Comparison of ENCODE assay signal across 22 mouse cellular contexts in the genomic region with DNA sequence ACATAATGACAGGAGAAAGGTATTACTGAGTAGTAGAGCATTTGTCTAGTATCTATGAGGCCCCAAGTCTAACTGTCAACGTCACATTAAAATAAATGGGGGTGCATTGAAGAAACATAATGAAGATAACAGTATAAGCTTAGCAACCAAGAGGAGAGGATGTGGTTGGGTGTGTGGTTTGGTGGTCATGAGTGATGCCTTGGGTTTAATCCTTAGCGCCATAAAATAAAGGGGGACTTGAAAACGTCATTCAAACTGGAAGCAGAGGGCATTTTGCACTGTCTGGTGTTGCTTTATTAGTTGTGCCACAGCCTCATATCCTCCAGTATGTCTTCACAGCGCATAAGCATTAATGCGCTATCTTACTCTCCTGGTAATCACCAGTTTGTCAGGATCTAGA. TPM values are rescaled to one million over a fixed set of nuclear protein-coding genes. Genes with fewer than 3 reads are reported as not detected.
A peak's percentile ranks its signal among the peaks of the same experiment; 100 is the strongest.
DNase-seq lines count a peak whose midpoint lies in the region; ATAC-seq and TF ChIP-seq lines count a peak whose summit lies in the region.
"Had no signal": no experiment of that assay in that cellular context is flagged by ENCODE, and none has a peak within 500 bp of the region (broad histone marks: within the 10 kb centered on the region; RNA-seq: fewer than 3 reads in every experiment).

No protein-coding gene starts in this region.

- DNase-seq in thymus, adult 2 months, result peak; percentile 6
- DNase-seq in thymus, postnatal 36 days, result no peak
- DNase-seq in CD4-positive, CD25-positive, alpha-beta regulatory T cell, adult 2 months (ENCODE audit: low read depth, low spot score), result peak; percentile 33
- peak; percentile 19 for DNase-seq in naive thymus-derived CD4-positive, alpha-beta T cell, adult 2 months (ENCODE audit: low read depth)
- no peak for DNase-seq in lung, adult 2 months
- no peak for DNase-seq in urinary bladder, adult 2 months (ENCODE audit: low spot score)
- DNase-seq in layer of hippocampus, postnatal 25 days (ENCODE audit: extremely low spot score in 1 of 2, low spot score in 1 of 2), result no peak
- DNase-seq: adrenal gland, adult 2 months; adrenal gland, postnatal 25 days; cerebellum, adult 18-20 months; cerebellum, adult 9-11 months; cerebellum, postnatal 36 days; gastrocnemius, adult 2 months; gastrocnemius, postnatal 25 days; heart, postnatal 36 days had no signal

- H3K27ac ChIP-seq in thymus, adult 2 months (ENCODE audit: control insufficient read depth, insufficient read depth, low read length), result no peak overlapping the region
- H3K27ac ChIP-seq: embryonic facial prominence, embryonic 10.5 days; gastrocnemius, adult 2 months; heart, embryonic 13.5 days; hindbrain, embryonic 15.5 days had no signal

- no peak overlapping the region for H3K4me3 ChIP-seq in thymus, adult 2 months (ENCODE audit: control insufficient read depth, insufficient read depth, low read length)
- no peak overlapping the region for H3K4me3 ChIP-seq in lung, adult 2 months (replicated peaks; ENCODE audit: extremely low read depth, low read depth, low read length)
- H3K4me3 ChIP-seq: embryonic facial prominence, embryonic 10.5 days; gastrocnemius, adult 2 months; heart, embryonic 13.5 days; hindbrain, embryonic 15.5 days had no signal

- H3K27me3 ChIP-seq in thymus, adult 2 months (ENCODE audit: control insufficient read depth, insufficient read depth, low read length), result no peaks in the 10 kb centered on the region
- H3K27me3 ChIP-seq: heart, embryonic 13.5 days; hindbrain, embryonic 15.5 days had no signal

- no peaks in the 10 kb centered on the region for H3K36me3 ChIP-seq in thymus, adult 2 months (ENCODE audit: control insufficient read depth, insufficient read depth, low read length)
- H3K36me3 ChIP-seq: embryonic facial prominence, embryonic 10.5 days; G1E; heart, embryonic 13.5 days; hindbrain, embryonic 15.5 days had no signal

- peak; percentile 19 for ATAC-seq in activated CD4-positive, CD25-positive, alpha-beta regulatory T cell, adult 4 months
- ATAC-seq: forebrain, embryonic 14.5 days had no signal

- no peak for TF ChIP-seq POLR2A in thymus, adult 2 months (IDR thresholded peaks at IDR 0.05; ENCODE audit: control insufficient read depth, extremely low read depth, insufficient read depth, low read length, poor library complexity)
- TF ChIP-seq POLR2A in lung, adult 2 months (IDR thresholded peaks at IDR 0.05; ENCODE audit: borderline replicate concordance, extremely low read depth, low read depth, low read length), result no peak

- TF ChIP-seq CTCF in thymus, adult 2 months (IDR thresholded peaks at IDR 0.05; ENCODE audit: borderline replicate concordance, control insufficient read depth, extremely low read depth, insufficient read depth, low read length, poor library complexity), result no peak
- TF ChIP-seq CTCF in lung, adult 2 months (IDR thresholded peaks at IDR 0.05; ENCODE audit: insufficient read depth, low read length), result no peak

- peaks cover 7% of the 10 kb centered on the region; the same call in 1 of the 2 replicates for H3K4me1 ChIP-seq in thymus, adult 2 months (replicated peaks; ENCODE audit: control insufficient read depth, insufficient read depth, low read length)
- no peaks in the 10 kb centered on the region; the same call in 1 of the 2 replicates for H3K4me1 ChIP-seq in lung, adult 2 months (ENCODE audit: control insufficient read depth, insufficient read depth, low read length)

- WGBS in thymus, adult 2 months, result 42% methylated on average over 5 of the region's 5 CpGs
- WGBS in lung, adult 2 months, result 79% methylated on average over 5 of the region's 5 CpGs

RNA-seq across cellular contexts. Expression of a gene that starts 4.6 kb away (rescaled TPM):
- 4.0 and 5.6 TPM in 2 replicates for polyA plus RNA-seq in thymus, adult 2 months (2012; rRNA removed)
- 1 to 10 TPM; 3.9 to 7.3 TPM for polyA plus RNA-seq in activated CD4-positive, CD25-positive, alpha-beta regulatory T cell, adult 4 months (2017; shearing (Covaris generic))
- polyA plus RNA-seq in lung, adult 2 months (2012; rRNA removed), result 0.10 and 0.31 TPM in 2 replicates
- 0.57 and 0.65 TPM in 2 replicates for polyA plus RNA-seq in urinary bladder, adult 2 months (2012; rRNA removed)
- total RNA-seq in layer of hippocampus, postnatal 25 days (2021), result 1 to 10 TPM; 1.1 to 1.2 TPM

RNA-seq across cellular contexts. Expression of a gene that starts 23.8 kb away (rescaled TPM):
- polyA plus RNA-seq in thymus, adult 2 months (2012; rRNA removed), result 2.4 and 3.0 TPM in 2 replicates
- polyA plus RNA-seq in activated CD4-positive, CD25-positive, alpha-beta regulatory T cell, adult 4 months (2017; shearing (Covaris generic)), result not detected
- polyA plus RNA-seq in lung, adult 2 months (2012; rRNA removed), result 0.60 and 30.6 TPM in 2 replicates
- 8.9 and 9.0 TPM in 2 replicates for polyA plus RNA-seq in urinary bladder, adult 2 months (2012; rRNA removed)
- total RNA-seq in layer of hippocampus, postnatal 25 days (2021), result 10 to 100 TPM; 66.2 to 78.2 TPM
- total RNA-seq: G1E; granulocyte monocyte progenitor cell, adult 5-6 weeks had no signal
- polyA plus RNA-seq: G1E had no signal

Comparison
In these comparisons a context has a peak if more than half of its experiments do, and no peak if none do; other contexts are left out.
1. DNase-seq: peak in thymus, adult 2 months (single experiment), CD4-positive, CD25-positive, alpha-beta regulatory T cell, adult 2 months (single experiment) and naive thymus-derived CD4-positive, alpha-beta T cell, adult 2 months (single experiment); none in thymus, postnatal 36 days (0 of 2), lung, adult 2 months (single experiment), urinary bladder, adult 2 months (single experiment) and layer of hippocampus, postnatal 25 days (0 of 2).